Comparison of ENCODE assay signal across 26 mouse cellular contexts in the genomic region with DNA sequence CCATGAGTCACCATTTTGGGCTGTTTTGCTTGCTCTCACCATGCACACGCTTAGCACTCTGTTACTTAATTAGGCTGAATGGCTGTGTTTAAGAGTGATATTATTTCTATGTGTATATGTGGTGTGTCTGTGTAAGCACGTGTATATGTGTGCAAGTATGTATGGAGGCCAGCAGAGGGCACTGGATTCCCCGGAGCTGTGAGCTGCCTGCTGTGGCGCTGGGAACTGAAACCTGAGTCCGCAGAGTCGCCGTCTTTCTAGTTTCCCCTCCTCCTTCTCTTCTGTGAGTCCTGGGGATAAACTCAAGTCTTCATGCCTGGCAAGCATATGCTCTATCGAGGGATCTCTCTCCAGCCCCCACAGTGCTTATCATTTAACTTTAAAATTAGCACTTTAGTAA. TPM values are rescaled to one million over a fixed set of nuclear protein-coding genes. Genes with fewer than 3 reads are reported as not detected.
"Had no signal": no experiment of that assay in that cellular context is flagged by ENCODE, and none has a peak within 500 bp of the region (broad histone marks: within the 10 kb centered on the region; RNA-seq: fewer than 3 reads in every experiment).

No protein-coding gene starts in this region.

- H3K9me3 ChIP-seq: limb, embryonic 10.5 days; liver, embryonic 13.5 days; midbrain, embryonic 12.5 days; neural tube, embryonic 13.5 days had no signal

- DNase-seq: kidney, postnatal 25 days; layer of hippocampus, adult 9-11 months; liver; liver, embryonic 13.5 days; liver, postnatal 0 days; lung, embryonic 14.5 days; right cerebral cortex, adult 18-20 months; right cerebral cortex, postnatal 14 days; right cerebral cortex, postnatal 4 days; thymus, adult 18-20 months; thymus, postnatal 36 days had no signal

- H3K36me3 ChIP-seq: limb, embryonic 10.5 days; limb, embryonic 13.5 days; liver, embryonic 13.5 days; midbrain, embryonic 12.5 days; neural tube, embryonic 13.5 days had no signal

- H3K4me3 ChIP-seq: layer of hippocampus, adult 2 months; limb, embryonic 10.5 days; limb, embryonic 13.5 days; liver, embryonic 13.5 days; midbrain, embryonic 12.5 days; myocyte; neural tube, embryonic 13.5 days had no signal

- H3K4me1 ChIP-seq: limb, embryonic 10.5 days; limb, embryonic 13.5 days; liver, embryonic 13.5 days; midbrain, embryonic 12.5 days; neural tube, embryonic 13.5 days had no signal

- H3K27ac ChIP-seq: kidney, postnatal 0 days; layer of hippocampus, adult 2 months; limb, embryonic 10.5 days; limb, embryonic 13.5 days; liver, embryonic 13.5 days; macrophage; midbrain, embryonic 12.5 days; neural tube, embryonic 13.5 days; stomach, postnatal 0 days had no signal

- H3K27me3 ChIP-seq: limb, embryonic 13.5 days; liver, embryonic 13.5 days; midbrain, embryonic 12.5 days; neural tube, embryonic 13.5 days had no signal

- ATAC-seq: liver, postnatal 0 days; lung, postnatal 0 days; midbrain, embryonic 16.5 days had no signal

- H3K9ac ChIP-seq: limb, embryonic 13.5 days; liver, embryonic 13.5 days; liver, postnatal 0 days; lung, embryonic 14.5 days; midbrain, embryonic 12.5 days; neural tube, embryonic 13.5 days had no signal

- H3K4me2 ChIP-seq: limb, embryonic 13.5 days; liver, embryonic 13.5 days; lung, embryonic 14.5 days; midbrain, embryonic 12.5 days; neural tube, embryonic 13.5 days had no signal

RNA-seq across cellular contexts. Expression of gene Rfpl4, which starts 7.4 kb away (rescaled TPM):
- polyA plus RNA-seq: kidney, embryonic 14.5 days; kidney, postnatal 0 days; large intestine, adult 2 months; limb, embryonic 10.5 days; limb, embryonic 13.5 days; liver, embryonic 13.5 days; liver, postnatal 0 days; lung, embryonic 14.5 days; lung, postnatal 0 days; macrophage; midbrain, embryonic 12.5 days; midbrain, embryonic 16.5 days; myocyte; neural tube, embryonic 13.5 days; stomach, embryonic 14.5 days; stomach, postnatal 0 days; urinary bladder, adult 2 months had no signal

RNA-seq across cellular contexts. Expression of gene Rasl2-9, which starts 16.4 kb away (rescaled TPM):
- polyA plus RNA-seq: stomach, embryonic 14.5 days had no signal

RNA-seq across cellular contexts. Expression of gene Vmn1r55, which starts 40.2 kb away (rescaled TPM):
- polyA plus RNA-seq: kidney, embryonic 14.5 days; kidney, postnatal 0 days; large intestine, adult 2 months; limb, embryonic 13.5 days; liver, embryonic 13.5 days; liver, postnatal 0 days; lung, embryonic 14.5 days; lung, postnatal 0 days; macrophage; midbrain, embryonic 12.5 days; midbrain, embryonic 16.5 days; myocyte; neural tube, embryonic 13.5 days; stomach, embryonic 14.5 days; stomach, postnatal 0 days; urinary bladder, adult 2 months had no signal
